Mouse (Mus musculus): ENCODE results near the gene Gm6358.
"Not testable (repeated sequence)": the region's sequence is repeated elsewhere in the genome, so short reads cannot be mapped to it uniquely, and the experiment has no call there.

Gene Gm6358

GRCm38 (mm10) chr16:89140551-89140950 is at the start of gene Gm6358:
Gene Gm6358, plus strand, starts transcription at chr16:89140851.
- no peak for DNase-seq

- no peak for DNase-seq
These were observed 10.1 kb downstream of the Gm6358 start, which contains the start of gene Gm10061 for GRCm38 (mm10) chr16:89150786-89151185. Gene Gm10061, plus strand, starts transcription at chr16:89151086.

- DNase-seq, result no peak
These were observed 17.0 kb downstream of the Gm6358 start, which contains the start of gene Gm9789 for GRCm38 (mm10) chr16:89157652-89158051. Gene Gm9789, plus strand, starts transcription at chr16:89157952.

GRCm38 (mm10) chr16:89169190-89169589 is 28.5 kb downstream of the Gm6358 start, which contains the start of gene Gm7735:
Gene Gm7735, plus strand, starts transcription at chr16:89169490.
- DNase-seq, result not testable (repeated sequence)

- DNase-seq, result no peak
These were observed 33.8 kb downstream of the Gm6358 start, which contains the start of gene 1110057P08Rik for GRCm38 (mm10) chr16:89174435-89174834. Gene 1110057P08Rik, plus strand, starts transcription at chr16:89174735.

- peak; percentile 44 for DNase-seq
These were observed 48.0 kb downstream of the Gm6358 start for GRCm38 (mm10) chr16:89188621-89189020.

All from heart, adult 11 months (tissue).